16 mouse cellular contexts compared by ENCODE assay signal in the genomic region with DNA sequence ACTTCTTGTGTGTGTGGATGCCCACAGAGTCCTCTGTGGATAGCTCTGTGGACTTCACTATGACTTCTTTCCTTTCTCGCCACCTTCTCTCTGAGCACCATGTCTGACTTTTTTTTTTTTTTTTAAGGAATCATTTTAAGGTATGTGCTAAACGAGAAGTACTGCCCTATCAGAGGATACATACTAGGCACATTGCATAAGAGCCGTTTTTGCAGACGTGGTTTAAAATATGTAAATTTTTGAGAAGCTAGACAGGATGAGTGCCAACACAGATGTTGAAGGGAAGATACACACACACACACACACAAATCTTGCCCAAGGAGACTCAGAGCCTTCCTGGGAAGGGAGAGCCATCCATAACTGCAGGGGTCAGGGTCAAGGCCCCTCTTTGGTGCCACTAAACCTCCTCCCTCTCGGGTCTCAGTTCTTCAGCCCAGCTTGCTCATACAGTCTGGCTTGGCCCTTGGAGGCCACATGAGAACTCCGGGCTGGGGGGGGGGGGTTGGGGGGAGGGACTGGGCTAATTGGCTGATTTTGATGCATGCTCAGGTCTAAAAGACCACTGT. TPM values are rescaled to one million over a fixed set of nuclear protein-coding genes. Genes with fewer than 3 reads are reported as not detected.
DNase-seq lines count a peak whose midpoint lies in the region; ATAC-seq and TF ChIP-seq lines count a peak whose summit lies in the region.
"Had no signal": no experiment of that assay in that cellular context is flagged by ENCODE, and none has a peak within 500 bp of the region (broad histone marks: within the 10 kb centered on the region; RNA-seq: fewer than 3 reads in every experiment).

No protein-coding gene starts in this region.

- no peak for TF ChIP-seq POLR2A in lung, adult 2 months (IDR thresholded peaks at IDR 0.05; ENCODE audit: borderline replicate concordance, extremely low read depth, low read depth, low read length)

- peaks cover 3% of the 10 kb centered on the region; the same call in 1 of the 2 replicates for H3K9me3 ChIP-seq in lung, embryonic 14.5 days (ENCODE audit: low read depth, low read length)
- H3K9me3 ChIP-seq in forebrain, embryonic 14.5 days (replicated peaks; ENCODE audit: control insufficient read depth, low read length), result no peaks in the 10 kb centered on the region
- no peaks in the 10 kb centered on the region for H3K9me3 ChIP-seq in hindbrain, postnatal 0 days (ENCODE audit: low read length)
- H3K9me3 ChIP-seq in neural tube, embryonic 13.5 days, result 0 out of 2 replicates have a peak, but pooled peaks cover 4% of the 10 kb centered on the region
- H3K9me3 ChIP-seq: limb, embryonic 15.5 days had no signal

- H3K27me3 ChIP-seq in lung, embryonic 14.5 days (ENCODE audit: insufficient read depth, low read length), result no peaks in the 10 kb centered on the region
- no peaks in the 10 kb centered on the region for H3K27me3 ChIP-seq in forebrain, embryonic 14.5 days (replicated peaks; ENCODE audit: control insufficient read depth, insufficient read depth, low read length)
- no peaks in the 10 kb centered on the region for H3K27me3 ChIP-seq in hindbrain, postnatal 0 days (ENCODE audit: insufficient read depth, low read length)
- H3K27me3 ChIP-seq in neural tube, embryonic 13.5 days, result no peaks in the 10 kb centered on the region
- H3K27me3 ChIP-seq: CH12.LX; limb, embryonic 15.5 days had no signal

- H3K4me3 ChIP-seq in lung, embryonic 14.5 days (ENCODE audit: low read depth, low read length), result no peak overlapping the region
- H3K4me3 ChIP-seq in lung, adult 2 months (replicated peaks; ENCODE audit: extremely low read depth, low read depth, low read length), result no peak overlapping the region
- peak overlapping the region; percentile 11 for H3K4me3 ChIP-seq in forebrain, embryonic 14.5 days (ENCODE audit: low read depth, low read length)
- peak overlapping the region; percentile 18 for H3K4me3 ChIP-seq in hindbrain, postnatal 0 days (ENCODE audit: low read length)
- peak overlapping the region; percentile 36 for H3K4me3 ChIP-seq in neural tube, embryonic 13.5 days
- H3K4me3 ChIP-seq: limb, embryonic 15.5 days; myocyte had no signal

- ATAC-seq in lung, embryonic 14.5 days (ENCODE audit: insufficient read depth), result no peak
- no peak for ATAC-seq in forebrain, embryonic 14.5 days
- ATAC-seq in hindbrain, postnatal 0 days, result no peak
- no peak for ATAC-seq in neural tube, embryonic 13.5 days (ENCODE audit: low read depth)

- H3K36me3 ChIP-seq in lung, embryonic 14.5 days (ENCODE audit: insufficient read depth), result no peaks in the 10 kb centered on the region
- no peaks in the 10 kb centered on the region for H3K36me3 ChIP-seq in forebrain, embryonic 14.5 days (ENCODE audit: control insufficient read depth, insufficient read depth, low read length)
- no peaks in the 10 kb centered on the region for H3K36me3 ChIP-seq in hindbrain, postnatal 0 days (ENCODE audit: insufficient read depth, low read length)
- no peaks in the 10 kb centered on the region for H3K36me3 ChIP-seq in neural tube, embryonic 13.5 days
- H3K36me3 ChIP-seq: limb, embryonic 15.5 days had no signal

- TF ChIP-seq CTCF in lung, embryonic 14.5 days (IDR thresholded peaks at IDR 0.05; ENCODE audit: low read depth), result no peak
- TF ChIP-seq CTCF in lung, adult 2 months (IDR thresholded peaks at IDR 0.05; ENCODE audit: insufficient read depth, low read length), result no peak
- no peak for TF ChIP-seq CTCF in hindbrain, postnatal 0 days (IDR thresholded peaks at IDR 0.05; ENCODE audit: low read depth)

- WGBS in lung, embryonic 14.5 days, result 30% methylated on average over 6 of the region's 6 CpGs
- WGBS in lung, adult 2 months, result 46% methylated on average over 6 of the region's 6 CpGs
- 54% methylated on average over 6 of the region's 6 CpGs for WGBS in forebrain, embryonic 14.5 days
- 58% methylated on average over 6 of the region's 6 CpGs for WGBS in hindbrain, postnatal 0 days
- 56% methylated on average over 6 of the region's 6 CpGs for WGBS in neural tube, embryonic 13.5 days

- H3K9ac ChIP-seq in lung, embryonic 14.5 days, result no peak overlapping the region
- H3K9ac ChIP-seq in forebrain, embryonic 14.5 days (ENCODE audit: low read length), result no peak overlapping the region; the same call in 1 of the 2 replicates
- H3K9ac ChIP-seq in hindbrain, postnatal 0 days (replicated peaks; ENCODE audit: low read length), result peak overlapping the region; percentile 40; the same call in 1 of the 2 replicates
- H3K9ac ChIP-seq in neural tube, embryonic 13.5 days, result peak overlapping the region; percentile 68
- H3K9ac ChIP-seq: limb, embryonic 15.5 days had no signal

- peaks cover 52% of the 10 kb centered on the region for H3K4me1 ChIP-seq in lung, embryonic 14.5 days (ENCODE audit: insufficient read depth)
- no peaks in the 10 kb centered on the region for H3K4me1 ChIP-seq in lung, adult 2 months (ENCODE audit: control insufficient read depth, insufficient read depth, low read length)
- H3K4me1 ChIP-seq in forebrain, embryonic 14.5 days (ENCODE audit: control insufficient read depth, insufficient read depth, low read length), result peaks cover 26% of the 10 kb centered on the region
- H3K4me1 ChIP-seq in hindbrain, postnatal 0 days (ENCODE audit: insufficient read depth, low read length), result peaks cover 30% of the 10 kb centered on the region
- peaks cover 78% of the 10 kb centered on the region for H3K4me1 ChIP-seq in neural tube, embryonic 13.5 days (replicated peaks)

- peak overlapping the region; percentile 15; the same call in 1 of the 2 replicates for H3K27ac ChIP-seq in lung, embryonic 14.5 days (ENCODE audit: low read depth)
- H3K27ac ChIP-seq in forebrain, embryonic 14.5 days (ENCODE audit: low read depth, low read length), result peak overlapping the region; percentile 86; the same call in 1 of the 2 replicates
- peak overlapping the region; percentile 58; the same call in 1 of the 2 replicates for H3K27ac ChIP-seq in hindbrain, postnatal 0 days
- H3K27ac ChIP-seq in neural tube, embryonic 13.5 days (replicated peaks), result peak overlapping the region; percentile 90
- H3K27ac ChIP-seq: limb, embryonic 15.5 days had no signal

- peak; percentile 55 for DNase-seq in lung, embryonic 14.5 days
- no peak for DNase-seq in lung, adult 2 months
- DNase-seq in forebrain, embryonic 14.5 days (ENCODE audit: low spot score), result no peak
- DNase-seq in hindbrain, postnatal 0 days (ENCODE audit: low spot score), result no peak
- no peak for DNase-seq in spleen, adult 12 weeks (ENCODE audit: low spot score)
- no peak for DNase-seq in Muller cell, postnatal 12 days (ENCODE audit: inconsistent ontology term)
- no peak for DNase-seq in kidney, postnatal 10 days
- DNase-seq: adrenal gland, postnatal 36 days; cerebellum, adult 11-12 months; gastrocnemius, postnatal 36 days; kidney, adult 8-10 months; lung, postnatal 14 days had no signal

- no peak overlapping the region for H3K4me2 ChIP-seq in lung, embryonic 14.5 days
- H3K4me2 ChIP-seq in forebrain, embryonic 14.5 days (ENCODE audit: low read length), result peak overlapping the region; percentile 33
- H3K4me2 ChIP-seq in hindbrain, postnatal 0 days (ENCODE audit: low read depth, low read length), result peak overlapping the region; percentile 47
- H3K4me2 ChIP-seq in neural tube, embryonic 13.5 days, result peak overlapping the region; percentile 60
- H3K4me2 ChIP-seq: limb, embryonic 15.5 days had no signal

RNA-seq across cellular contexts. Expression of gene Phc2, which starts 35.3 kb away (rescaled TPM):
- polyA plus RNA-seq in lung, embryonic 14.5 days (2014; fragmentation: Nextera tagmentation; extraction: Ambion mirVana), result 99.0 and 107 TPM in 2 replicates
- 125 and 126 TPM in 2 replicates for polyA plus RNA-seq in lung, adult 2 months (2012; rRNA removed)
- polyA plus RNA-seq in forebrain, embryonic 14.5 days (2014; fragmentation: Nextera tagmentation; extraction: Ambion mirVana), result 33.1 and 35.3 TPM in 2 replicates
- 103 and 125 TPM in 2 replicates for total RNA-seq in hindbrain, postnatal 0 days (2014; rRNA removed)
- 46.1 and 50.7 TPM in 2 replicates for polyA plus RNA-seq in hindbrain, postnatal 0 days (2015; fragmentation: Nextera tagmentation; extraction: Ambion mirVana)
- 82.2 and 101 TPM in 2 replicates for polyA plus RNA-seq in neural tube, embryonic 13.5 days (2015; fragmentation: Nextera tagmentation; extraction: Ambion mirVana)

Comparison
In these comparisons a context has a peak if more than half of its experiments do, and no peak if none do; other contexts are left out.
1. H3K27ac ChIP-seq: peak in every context shown above with its lines; median percentile 90 in neural tube, embryonic 13.5 days; 86 in forebrain, embryonic 14.5 days; 58 in hindbrain, postnatal 0 days; 15 in lung, embryonic 14.5 days.
2. H3K4me3 ChIP-seq: peak in forebrain, embryonic 14.5 days (single experiment), hindbrain, postnatal 0 days (single experiment) and neural tube, embryonic 13.5 days (single experiment); none in lung, embryonic 14.5 days (single experiment) and lung, adult 2 months (single experiment).
3. H3K9ac ChIP-seq: peak in hindbrain, postnatal 0 days (single experiment) and neural tube, embryonic 13.5 days (single experiment); none in lung, embryonic 14.5 days (single experiment) and forebrain, embryonic 14.5 days (single experiment).